Mouse (Mus musculus): ENCODE measurements around the gene Prpf6.

Prpf6 gene

GRCm38 (mm10) chr2:181580131-181580772 is 11.4 kb upstream of the Prpf6 start:
- DNase-seq (ENCODE audit: low spot score): peak; percentile 0

GRCm38 (mm10) chr2:181581016-181581401 is 10.7 kb upstream of the Prpf6 start:
- DNase-seq (ENCODE audit: low spot score): peak; percentile 51

- DNase-seq (ENCODE audit: low spot score): peak; percentile 75
These were observed 10.1 kb upstream of the Prpf6 start for GRCm38 (mm10) chr2:181581402-181582120.

- peak; percentile 1 for DNase-seq (ENCODE audit: low spot score)
These were observed 9.3 kb upstream of the Prpf6 start for GRCm38 (mm10) chr2:181582358-181582757.

- peak; percentile 0 for DNase-seq (ENCODE audit: low spot score)
These were observed 8.7 kb upstream of the Prpf6 start for GRCm38 (mm10) chr2:181582939-181583338.

GRCm38 (mm10) chr2:181583460-181584257 is 8.0 kb upstream of the Prpf6 start:
- peak; percentile 0 for DNase-seq (ENCODE audit: low spot score)

GRCm38 (mm10) chr2:181584411-181584942 is 7.2 kb upstream of the Prpf6 start, which contains the start of gene Uckl1:
Gene Uckl1, minus strand, starts transcription at chr2:181584892.
- no peak for DNase-seq (ENCODE audit: low spot score)

- no peak for DNase-seq (ENCODE audit: low spot score)
These were observed 6.2 kb upstream of the Prpf6 start for GRCm38 (mm10) chr2:181585506-181585905.

- DNase-seq (ENCODE audit: low spot score): no peak
These were observed 5.5 kb upstream of the Prpf6 start for GRCm38 (mm10) chr2:181586124-181586523.

- DNase-seq (ENCODE audit: low spot score): no peak
These were observed 3.9 kb upstream of the Prpf6 start for GRCm38 (mm10) chr2:181587796-181588195.

GRCm38 (mm10) chr2:181588229-181588780 is 3.4 kb upstream of the Prpf6 start:
- no peak for DNase-seq (ENCODE audit: low spot score)

- DNase-seq (ENCODE audit: low spot score): no peak
These were observed 2.5 kb upstream of the Prpf6 start for GRCm38 (mm10) chr2:181589011-181589731.

GRCm38 (mm10) chr2:181589732-181590105 is 1.9 kb upstream of the Prpf6 start:
- no peak for DNase-seq (ENCODE audit: low spot score)

- no peak for DNase-seq (ENCODE audit: low spot score)
These were observed 1.2 kb upstream of the Prpf6 start for GRCm38 (mm10) chr2:181590471-181590870.

- DNase-seq (ENCODE audit: low spot score): peak; percentile 57
These were observed 768 bp downstream of the Prpf6 start, which contains the start of gene Zfp512b for GRCm38 (mm10) chr2:181592231-181593041. Gene Zfp512b, minus strand, starts transcription at chr2:181592803.

GRCm38 (mm10) chr2:181593042-181593421 is 1.4 kb downstream of the Prpf6 start:
- DNase-seq (ENCODE audit: low spot score): no peak

- no peak for DNase-seq (ENCODE audit: low spot score)
These were observed 2.3 kb downstream of the Prpf6 start for GRCm38 (mm10) chr2:181593937-181594336.

GRCm38 (mm10) chr2:181594946-181595696 is 3.5 kb downstream of the Prpf6 start:
- no peak for DNase-seq (ENCODE audit: low spot score)

- DNase-seq (ENCODE audit: low spot score): no peak
These were observed 4.7 kb downstream of the Prpf6 start for GRCm38 (mm10) chr2:181596221-181596960.

All from ovary, postnatal 10 days (tissue).